Mouse (Mus musculus) frontal cortex, adult (tissue): Measurements from ENCODE around the gene Inha.

Source experiments
- ATAC-seq: cut with Nextera tagmentation; 2 replicates; pipeline ENCODE4 v1.9.2; 2017; ENCODE audit warnings: mild to moderate bottlenecking, moderate library complexity, mixed read lengths; ENCODE audit not compliant: low TSS enrichment

The Inha gene

GRCm38 (mm10) chr1:75490785-75491551, 15.9 kb upstream of the Inha start:
- ATAC-seq, result no peak

- no peak for ATAC-seq
Observed at GRCm38 (mm10) chr1:75492579-75493170, 14.2 kb upstream of the Inha start.

- ATAC-seq, result peak; percentile 82
Observed at GRCm38 (mm10) chr1:75494878-75495548, 11.9 kb upstream of the Inha start.

GRCm38 (mm10) chr1:75498897-75499296, 8.0 kb upstream of the Inha start:
- no peak for ATAC-seq

- ATAC-seq, result no peak
Observed at GRCm38 (mm10) chr1:75499441-75499840, 7.4 kb upstream of the Inha start.

GRCm38 (mm10) chr1:75501905-75502304, 5.0 kb upstream of the Inha start:
- no peak for ATAC-seq

GRCm38 (mm10) chr1:75502945-75503650, 3.8 kb upstream of the Inha start:
- ATAC-seq, result no peak

- no peak for ATAC-seq
Observed at GRCm38 (mm10) chr1:75503651-75503980, 3.3 kb upstream of the Inha start.

- peak; percentile 43; the same call in 1 of the 2 replicates for ATAC-seq
Observed at GRCm38 (mm10) chr1:75504256-75505045, 2.4 kb upstream of the Inha start.

GRCm38 (mm10) chr1:75505159-75505955, 1.5 kb upstream of the Inha start:
- ATAC-seq, result peak; percentile 84

GRCm38 (mm10) chr1:75505956-75506831, 683 bp upstream of the Inha start, which contains the start of gene Obsl1:
Obsl1 (minus strand) TSS chr1:75506452.
- peak; percentile 20; the same call in 1 of the 2 replicates for ATAC-seq

GRCm38 (mm10) chr1:75509586-75509985, 2.7 kb downstream of the Inha start:
- no peak for ATAC-seq

- no peak for ATAC-seq
Observed at GRCm38 (mm10) chr1:75510154-75510553, 3.3 kb downstream of the Inha start.

GRCm38 (mm10) chr1:75511437-75512210, 4.7 kb downstream of the Inha start:
- no peak for ATAC-seq

GRCm38 (mm10) chr1:75512550-75512949, 5.7 kb downstream of the Inha start:
- ATAC-seq, result no peak

- ATAC-seq, result no peak
Observed at GRCm38 (mm10) chr1:75516703-75517380, 10.0 kb downstream of the Inha start.

- no peak for ATAC-seq
Observed at GRCm38 (mm10) chr1:75517984-75518383, 11.1 kb downstream of the Inha start.

- no peak for ATAC-seq
Observed at GRCm38 (mm10) chr1:75518427-75518826, 11.6 kb downstream of the Inha start.
